Mouse (Mus musculus) forebrain, embryonic 10.5 days (tissue): ENCODE data around the gene Phldb3. TPM values are rescaled to one million over a fixed set of nuclear protein-coding genes. Genes with fewer than 3 reads are reported as not detected.
A peak's percentile ranks its signal among the peaks of the same experiment; 100 is the strongest.

Source experiments
- DNase-seq: peaks from one replicate; pipeline ENCODE4 v3.0.0-alpha.2; 2017; ENCODE audit warnings: low spot score; ENCODE audit errors: extremely low spot score
- H3K27ac ChIP-seq: fragments of 300-500 bp; sonication (generic); 2 replicates; pipeline ENCODE4 v1.5.1; 2016; ENCODE audit warnings: mild to moderate bottlenecking
- H3K27me3 ChIP-seq: fragments of 300-500 bp; sonication (generic); 2 replicates; pipeline ENCODE4 v1.6.1; 2016; ENCODE audit warnings: mild to moderate bottlenecking; ENCODE audit not compliant: poor library complexity, severe bottlenecking
- H3K36me3 ChIP-seq: fragments of 300-500 bp; sonication (generic); replicated peaks from 2 replicates; pipeline ENCODE4 v1.6.1; 2016; ENCODE audit warnings: mild to moderate bottlenecking, moderate library complexity
- H3K4me1 ChIP-seq: fragments of 300-500 bp; sonication (generic); 2 replicates; pipeline ENCODE4 v1.6.1; 2016
- H3K4me3 ChIP-seq: fragments of 300-500 bp; sonication (generic); 2 replicates; pipeline ENCODE4 v1.5.1; 2016; ENCODE audit warnings: mild to moderate bottlenecking, moderate library complexity
- H3K9me3 ChIP-seq: fragments of 300-500 bp; sonication (generic); 2 replicates; pipeline ENCODE4 v1.6.1; 2016; ENCODE audit warnings: mild to moderate bottlenecking, moderate library complexity
- WGBS: fragments of 180-500 bp; shearing (Covaris S2); methylation state at CpG from one replicate; pipeline ENCODE4 v1.1.7; 2016; 5-methylcytosine and 5-hydroxymethylcytosine counted together
- polyA plus RNA-seq: library from polyadenylated mRNA; unstranded; fragments of >200 nt; fragmentation: Nextera tagmentation; extraction: Ambion mirVana; gene quantifications from 2 replicates; pipeline ENCODE4 v1.2.1, GENCODE M21; 2016

Gene Phldb3
- polyA plus RNA-seq, 1 experiment from 2014 or later: not detected

- H3K4me3 ChIP-seq: no peak overlapping the region
- no peak for DNase-seq
Observed at GRCm38 (mm10) chr7:24621193-24621592, 10.6 kb downstream of the Phldb3 start.

GRCm38 (mm10) chr7:24622967-24623366, 12.4 kb downstream of the Phldb3 start:
- Histone ChIP-seq H3K9me3 (peaks cover 17% of the 10 kb centered on the region), H3K36me3 (no peaks in the 10 kb centered on the region), H3K4me1 (peaks cover 12% of the 10 kb centered on the region), H3K27me3 (peaks cover 22% of the 10 kb centered on the region), H3K4me3 (no peak overlapping the region), H3K27ac (no peak overlapping the region)
- 80% methylated on average over 6 of the region's 6 CpGs for WGBS
- no peak for DNase-seq

More at GRCm38 (mm10) chr7:24621193-24621592, 10.6 kb downstream of the Phldb3 start:
- WGBS: 92% methylated on average over 3 of the region's 3 CpGs
- Histone ChIP-seq H3K9me3 (peaks cover 17% of the 10 kb centered on the region), H3K4me1 (peaks cover 6% of the 10 kb centered on the region), H3K27me3 (peaks cover 7% of the 10 kb centered on the region), H3K36me3 (no peaks in the 10 kb centered on the region), H3K27ac (no peak overlapping the region)

- H3K36me3 ChIP-seq: no peaks in the 10 kb centered on the region
- peak; percentile 86 for DNase-seq
- H3K27me3 ChIP-seq: peaks cover 24% of the 10 kb centered on the region
- H3K9me3 ChIP-seq: no peaks in the 10 kb centered on the region
- H3K4me1 ChIP-seq: peaks cover 28% of the 10 kb centered on the region
- H3K4me3 ChIP-seq: peak overlapping the region; percentile 51
- 11% methylated on average over 30 of the region's 33 CpGs for WGBS
- H3K27ac ChIP-seq: peak overlapping the region; percentile 74
Observed at GRCm38 (mm10) chr7:24628685-24629610, 18.4 kb downstream of the Phldb3 start.

- Histone ChIP-seq H3K4me3 (no peak overlapping the region), H3K9me3 (no peaks in the 10 kb centered on the region), H3K27me3 (peaks cover 27% of the 10 kb centered on the region), H3K36me3 (no peaks in the 10 kb centered on the region), H3K27ac (no peak overlapping the region), H3K4me1 (peaks cover 28% of the 10 kb centered on the region)
- WGBS: 74% methylated on average over 4 of the region's 4 CpGs
- DNase-seq: no peak
Observed at GRCm38 (mm10) chr7:24629672-24630071, 19.1 kb downstream of the Phldb3 start.

- DNase-seq: no peak
- 74% methylated on average over 10 of the region's 10 CpGs for WGBS
- Histone ChIP-seq H3K36me3 (no peaks in the 10 kb centered on the region), H3K4me3 (no peak overlapping the region), H3K27ac (no peak overlapping the region), H3K27me3 (peaks cover 29% of the 10 kb centered on the region), H3K4me1 (peaks cover 28% of the 10 kb centered on the region), H3K9me3 (no peaks in the 10 kb centered on the region)
Observed at GRCm38 (mm10) chr7:24630116-24630880, 19.7 kb downstream of the Phldb3 start.

GRCm38 (mm10) chr7:24636264-24636663, 25.7 kb downstream of the Phldb3 start, which contains the start of gene Lypd3:
Gene Lypd3, plus strand, starts transcription at chr7:24636550.
- no peaks in the 10 kb centered on the region for H3K9me3 ChIP-seq
- DNase-seq: no peak
- no peak within 1 kb of the TSS for H3K27ac ChIP-seq
- H3K36me3 ChIP-seq: no peaks in the 10 kb centered on the region
- H3K4me1 ChIP-seq: peaks cover 28% of the 10 kb centered on the region
- peaks cover 65% of the 10 kb centered on the region for H3K27me3 ChIP-seq
- WGBS: 13% methylated on average over 15 of the region's 15 CpGs
- peak within 1 kb of the TSS; percentile 49 for H3K4me3 ChIP-seq

GRCm38 (mm10) chr7:24637046-24637445, 26.5 kb downstream of the Phldb3 start:
- 2% methylated on average over 18 of the region's 18 CpGs for WGBS
- Histone ChIP-seq H3K4me3 (peak overlapping the region; percentile 49), H3K9me3 (no peaks in the 10 kb centered on the region), H3K4me1 (peaks cover 28% of the 10 kb centered on the region), H3K27ac (no peak overlapping the region), H3K27me3 (peaks cover 73% of the 10 kb centered on the region), H3K36me3 (no peaks in the 10 kb centered on the region)
- DNase-seq: no peak

GRCm38 (mm10) chr7:24638026-24638856, 27.7 kb downstream of the Phldb3 start:
- H3K36me3 ChIP-seq: no peaks in the 10 kb centered on the region
- H3K9me3 ChIP-seq: no peaks in the 10 kb centered on the region
- H3K4me1 ChIP-seq: peaks cover 28% of the 10 kb centered on the region
- no peak overlapping the region for H3K27ac ChIP-seq
- H3K27me3 ChIP-seq: peaks cover 76% of the 10 kb centered on the region
- 3% methylated on average over 35 of the region's 35 CpGs for WGBS
- peak overlapping the region; percentile 49 for H3K4me3 ChIP-seq
- no peak for DNase-seq

GRCm38 (mm10) chr7:24640450-24640849, 29.9 kb downstream of the Phldb3 start:
- Histone ChIP-seq H3K4me1 (peaks cover 28% of the 10 kb centered on the region), H3K36me3 (no peaks in the 10 kb centered on the region), H3K4me3 (no peak overlapping the region), H3K27ac (no peak overlapping the region), H3K27me3 (peaks cover 69% of the 10 kb centered on the region), H3K9me3 (no peaks in the 10 kb centered on the region)
- 70% methylated on average over 13 of the region's 13 CpGs for WGBS
- no peak for DNase-seq

- Histone ChIP-seq H3K9me3 (no peaks in the 10 kb centered on the region), H3K27me3 (peaks cover 48% of the 10 kb centered on the region), H3K4me1 (peaks cover 14% of the 10 kb centered on the region), H3K36me3 (no peaks in the 10 kb centered on the region), H3K27ac (no peak overlapping the region), H3K4me3 (no peak overlapping the region)
- DNase-seq: peak; percentile 68
- 10% methylated on average over 9 of the region's 9 CpGs for WGBS
Observed at GRCm38 (mm10) chr7:24642491-24642890, 31.9 kb downstream of the Phldb3 start.

- no peaks in the 10 kb centered on the region for H3K36me3 ChIP-seq
- H3K4me1 ChIP-seq: no peaks in the 10 kb centered on the region
- no peak overlapping the region for H3K27ac ChIP-seq
- H3K4me3 ChIP-seq: no peak overlapping the region
- no peaks in the 10 kb centered on the region for H3K9me3 ChIP-seq
- H3K27me3 ChIP-seq: peaks cover 28% of the 10 kb centered on the region
- no peak for DNase-seq
- whole genome bisulfite sequencing: 84% methylated on average over 6 of the region's 6 CpGs
Observed at GRCm38 (mm10) chr7:24644492-24644891, 33.9 kb downstream of the Phldb3 start.

- Histone ChIP-seq H3K36me3 (no peaks in the 10 kb centered on the region), H3K27me3 (peaks cover 23% of the 10 kb centered on the region), H3K9me3 (no peaks in the 10 kb centered on the region), H3K4me1 (no peaks in the 10 kb centered on the region), H3K4me3 (no peak overlapping the region), H3K27ac (no peak overlapping the region)
- no peak for DNase-seq
- WGBS: 76% methylated on average over 7 of the region's 7 CpGs
Observed at GRCm38 (mm10) chr7:24644996-24645395, 34.4 kb downstream of the Phldb3 start.
